Mouse (Mus musculus) liver, embryonic 13.5 days (tissue): ENCODE measurements around the gene Adprm. TPM values are rescaled to one million over a fixed set of nuclear protein-coding genes. Genes with fewer than 3 reads are reported as not detected.

Source experiments
- ATAC-seq: fragments of 200-750 bp; cut with Nextera tagmentation; 2 replicates; pipeline ENCODE4 v1.8.0; 2017; ENCODE audit warnings: low read depth, mild to moderate bottlenecking, moderate number of reproducible peaks, moderate library complexity
- DNase-seq: peaks from one replicate; pipeline ENCODE4 v3.0.0; 2022
- H3K27ac ChIP-seq: fragments of 300-500 bp; sonication (generic); 2 replicates; pipeline ENCODE4 v1.5.1; 2015; ENCODE audit warnings: moderate library complexity, mild to moderate bottlenecking, inconsistent platforms
- H3K27me3 ChIP-seq: fragments of 300-500 bp; sonication (generic); 2 replicates; pipeline ENCODE4 v1.6.1; 2015; ENCODE audit warnings: mild to moderate bottlenecking, inconsistent platforms
- H3K36me3 ChIP-seq: fragments of 300-500 bp; sonication (generic); 2 replicates; pipeline ENCODE4 v1.6.1; 2015; ENCODE audit warnings: mild to moderate bottlenecking, inconsistent platforms
- H3K4me1 ChIP-seq: fragments of 300-500 bp; sonication (generic); replicated peaks from 2 replicates; pipeline ENCODE4 v1.6.1; 2015; ENCODE audit warnings: inconsistent platforms
- H3K4me2 ChIP-seq: fragments of 300-500 bp; sonication (generic); 2 replicates; pipeline ENCODE4 v1.6.1; 2015; ENCODE audit warnings: inconsistent platforms, mild to moderate bottlenecking, moderate library complexity
- H3K4me3 ChIP-seq: fragments of 300-500 bp; sonication (generic); replicated peaks from 2 replicates; pipeline ENCODE4 v1.5.1; 2015; ENCODE audit warnings: mild to moderate bottlenecking, inconsistent platforms
- H3K9ac ChIP-seq: fragments of 300-500 bp; sonication (generic); 2 replicates; pipeline ENCODE4 v1.6.1; 2015; ENCODE audit warnings: mild to moderate bottlenecking, inconsistent platforms
- H3K9me3 ChIP-seq: fragments of 300-500 bp; sonication (generic); replicated peaks from 2 replicates; pipeline ENCODE4 v1.6.1; 2016; ENCODE audit warnings: inconsistent platforms
- WGBS: fragments of 180-500 bp; shearing (Covaris S2); methylation state at CpG from one replicate; pipeline ENCODE4 v1.1.7; 2015; ENCODE audit not compliant: insufficient replicate concordance; 5-methylcytosine and 5-hydroxymethylcytosine counted together
- microRNA-seq: library from miRNA; unstranded; fragments of <30 nt; microRNA quantifications from one replicate; pipeline ENCODE4, GENCODE M21; 2016
- polyA plus RNA-seq: library from polyadenylated mRNA; unstranded; fragments of >200 nt; fragmentation: Nextera tagmentation; extraction: Ambion mirVana; gene quantifications from 2 replicates; pipeline ENCODE4 v1.2.1, GENCODE M21; 2015

Gene Adprm
- polyA plus RNA-seq, 1 experiment from 2014 or later = 10.7 TPM

- H3K36me3 ChIP-seq = no peaks in the 10 kb centered on the region
- no peaks in the 10 kb centered on the region for H3K4me1 ChIP-seq
- H3K9ac ChIP-seq = no peak overlapping the region
- 51% methylated on average over 4 of the region's 4 CpGs for WGBS
- no peaks in the 10 kb centered on the region for H3K27me3 ChIP-seq
- DNase-seq (no peak), ATAC-seq (no peak)
- no peak overlapping the region for H3K4me2 ChIP-seq
- no peak overlapping the region for H3K4me3 ChIP-seq
- no peaks in the 10 kb centered on the region for H3K9me3 ChIP-seq
- H3K27ac ChIP-seq = no peak overlapping the region
Measured at GRCm38 (mm10) chr11:67000671-67001070, 51.7 kb downstream of the Adprm start.

DNA sequence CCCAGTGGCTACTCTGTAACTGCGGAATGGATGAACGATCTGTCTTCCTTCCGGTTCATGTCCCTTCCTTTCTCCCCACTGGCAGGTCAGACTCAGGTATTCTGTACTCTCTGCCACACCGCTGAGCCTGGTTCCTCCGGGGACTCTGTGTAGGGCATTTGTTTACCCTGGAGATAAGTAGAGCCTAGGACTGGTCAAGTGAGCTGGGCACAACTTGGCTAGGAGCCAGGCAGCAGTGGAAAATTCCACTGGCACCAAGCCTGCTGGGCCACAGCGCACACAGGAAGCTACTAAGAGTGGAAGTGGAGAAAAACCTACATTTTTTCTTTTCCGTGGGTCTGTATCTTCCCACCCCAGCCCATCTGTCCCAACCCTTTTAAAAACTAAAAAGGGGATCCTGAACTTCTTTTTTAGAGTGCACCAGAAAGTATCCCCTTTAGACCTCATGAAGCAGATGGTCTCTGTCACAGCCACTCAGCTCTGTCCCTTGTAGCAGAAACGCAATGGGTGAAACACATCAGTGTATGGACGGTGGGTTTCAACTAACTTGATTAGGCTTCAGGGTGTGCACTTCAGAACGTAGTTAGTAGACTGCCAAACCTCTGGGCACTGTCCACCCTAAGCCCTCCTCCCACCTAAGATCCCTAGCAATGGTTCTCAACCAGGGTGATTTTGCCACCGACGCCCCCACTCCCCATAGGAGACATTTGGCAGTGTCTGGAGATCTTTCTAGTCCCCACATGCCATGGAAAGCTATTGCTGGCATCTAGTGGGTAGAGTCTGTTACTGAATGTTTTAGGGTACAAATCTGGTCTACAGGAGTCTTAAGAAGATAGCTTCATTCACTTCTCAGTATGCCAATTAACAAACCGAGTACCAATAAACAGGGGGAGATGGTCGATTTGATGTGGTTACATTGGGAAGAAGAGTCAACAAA, 53.7 kb downstream of the Adprm start:
- Histone ChIP-seq H3K9me3 (no peaks in the 10 kb centered on the region), H3K27ac (no peak overlapping the region), H3K36me3 (no peaks in the 10 kb centered on the region), H3K4me1 (no peaks in the 10 kb centered on the region), H3K4me2 (no peak overlapping the region), H3K4me3 (no peak overlapping the region), H3K27me3 (no peaks in the 10 kb centered on the region), H3K9ac (no peak overlapping the region)
- ATAC-seq (no peak), DNase-seq (no peak)
- WGBS = 55% methylated on average over 14 of the region's 14 CpGs

GRCm38 (mm10) chr11:66996446-66996845, 55.9 kb downstream of the Adprm start:
- H3K4me3 ChIP-seq = no peak overlapping the region
- 56% methylated on average over 4 of the region's 4 CpGs for WGBS
- no peak overlapping the region for H3K4me2 ChIP-seq
- H3K27me3 ChIP-seq = no peaks in the 10 kb centered on the region
- H3K9me3 ChIP-seq = no peaks in the 10 kb centered on the region
- H3K36me3 ChIP-seq = no peaks in the 10 kb centered on the region
- DNase-seq (no peak), ATAC-seq (no peak)
- H3K27ac ChIP-seq = no peak overlapping the region
- no peaks in the 10 kb centered on the region for H3K4me1 ChIP-seq
- H3K9ac ChIP-seq = no peak overlapping the region

DNA sequence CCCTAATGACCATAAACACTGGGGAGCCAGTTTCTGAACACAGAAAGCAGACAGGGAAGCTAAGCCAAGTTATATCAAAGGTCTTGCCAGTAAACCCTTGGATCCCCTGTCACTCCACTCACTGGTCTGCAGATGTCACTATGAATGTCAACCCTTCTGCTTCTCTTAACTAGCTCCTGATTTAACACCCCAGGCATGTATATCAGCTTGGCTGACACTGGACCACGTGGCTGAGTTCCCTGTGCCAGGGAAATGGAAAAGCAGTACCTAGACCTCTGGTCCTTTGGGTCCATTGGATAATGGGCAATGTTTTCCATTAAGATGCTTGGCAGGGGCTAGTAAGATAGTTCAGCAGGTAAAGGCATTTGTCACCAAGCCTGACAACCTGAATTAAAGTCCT, 58.7 kb downstream of the Adprm start:
- H3K27ac ChIP-seq = no peak overlapping the region
- H3K36me3 ChIP-seq = no peaks in the 10 kb centered on the region
- no peak overlapping the region for H3K4me3 ChIP-seq
- no peak overlapping the region for H3K9ac ChIP-seq
- H3K4me2 ChIP-seq = no peak overlapping the region
- DNase-seq (no peak), ATAC-seq (no peak)
- 20% methylated on average over 1 of the region's 1 CpGs for WGBS
- H3K9me3 ChIP-seq = no peaks in the 10 kb centered on the region
- H3K4me1 ChIP-seq = no peaks in the 10 kb centered on the region
- no peaks in the 10 kb centered on the region for H3K27me3 ChIP-seq

GRCm38 (mm10) chr11:66992150-66992549, 60.2 kb downstream of the Adprm start:
- Histone ChIP-seq H3K9me3 (no peaks in the 10 kb centered on the region), H3K27ac (no peak overlapping the region), H3K4me3 (no peak overlapping the region), H3K36me3 (no peaks in the 10 kb centered on the region), H3K9ac (no peak overlapping the region), H3K4me2 (no peak overlapping the region), H3K27me3 (no peaks in the 10 kb centered on the region), H3K4me1 (no peaks in the 10 kb centered on the region)
- ATAC-seq = no peak
- DNase-seq = no peak
- WGBS = 46% methylated on average over 2 of the region's 2 CpGs

Small RNAs within 50 kb of the gene (microRNA-seq; reads per million reads assigned to microRNA genes)
- gene Mir6923 = 1.2 reads per million

Other genes starting within 250 kb of the Adprm start
- gene Pirt, start 140.6 kb downstream of the Adprm start, polyA plus RNA-seq = 0.05 TPM in 1 of 2 replicates, not detected in the other
- not detected in 2 replicates for gene Tmem238l, start 96.0 kb downstream of the Adprm start, polyA plus RNA-seq
- gene Tmem220, start 27.4 kb downstream of the Adprm start, polyA plus RNA-seq = 1.5 and 2.0 TPM in 2 replicates
- 8.2 and 10.6 TPM in 2 replicates for gene Sco1, start 76 bp upstream of the Adprm start, polyA plus RNA-seq
- 1.6 and 1.8 TPM in 2 replicates for gene Myh3, start 25.7 kb upstream of the Adprm start, polyA plus RNA-seq
- not detected in 2 replicates for gene Myh2, start 118.4 kb upstream of the Adprm start, polyA plus RNA-seq
- 0.02 and 0.06 TPM in 2 replicates for gene Myh1, start 147.5 kb upstream of the Adprm start, polyA plus RNA-seq
- not detected in 2 replicates for gene Myh4, start 185.4 kb upstream of the Adprm start, polyA plus RNA-seq
- gene Myh8, start 224.5 kb upstream of the Adprm start, polyA plus RNA-seq = 0.67 and 0.88 TPM in 2 replicates